Mouse (Mus musculus): Measurements from ENCODE around the gene Med13l. TPM values are rescaled to one million over a fixed set of nuclear protein-coding genes. Genes with fewer than 3 reads are reported as not detected.
A peak's percentile ranks its signal among the peaks of the same experiment; 100 is the strongest.
"Not testable (repeated sequence)": the region's sequence is repeated elsewhere in the genome, so short reads cannot be mapped to it uniquely, and the experiment has no call there.

Med13l gene
- polyA plus RNA-seq, 1 experiment from 2014 or later, result 9.3 TPM

DNA sequence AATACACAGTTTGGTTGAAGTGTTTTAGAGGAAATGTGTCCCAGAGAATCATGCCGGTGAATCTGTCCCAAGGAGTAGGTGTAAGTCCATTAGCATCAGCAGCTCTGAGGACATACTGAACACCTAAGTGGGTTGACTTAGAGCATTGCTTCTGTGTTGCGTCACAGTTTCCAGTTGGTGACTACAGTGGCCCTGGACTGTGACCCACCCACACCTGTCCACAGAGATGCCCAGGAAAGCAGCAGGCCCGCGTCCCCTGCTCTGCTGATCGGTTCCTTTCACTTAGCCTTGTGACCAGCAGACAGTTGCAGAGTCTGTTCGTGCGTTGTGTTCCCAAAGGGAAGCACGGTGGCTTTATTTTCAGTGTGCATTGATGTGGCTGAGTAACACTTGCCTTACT is 92.1 kb downstream of the Med13l start:
- H3K9me3 ChIP-seq, result no peaks in the 10 kb centered on the region
- no peak overlapping the region for H3K4me2 ChIP-seq
- WGBS, result 87% methylated on average over 8 of the region's 8 CpGs
- no peaks in the 10 kb centered on the region for H3K36me3 ChIP-seq
- H3K27me3 ChIP-seq, result no peaks in the 10 kb centered on the region
- H3K4me3 ChIP-seq, result no peak overlapping the region
- no peak overlapping the region for H3K27ac ChIP-seq
- H3K4me1 ChIP-seq, result peaks cover 62% of the 10 kb centered on the region
- no peak for ATAC-seq (ENCODE audit: borderline replicate concordance, extremely low read depth, low FRiP score, low TSS enrichment)
- no peak overlapping the region for H3K9ac ChIP-seq

- not testable (repeated sequence) for H3K4me3 ChIP-seq; H3K9me3 ChIP-seq; H3K9ac ChIP-seq; ATAC-seq (ENCODE audit: borderline replicate concordance, extremely low read depth, low FRiP score, low TSS enrichment); H3K36me3 ChIP-seq; H3K27ac ChIP-seq; H3K4me2 ChIP-seq; H3K27me3 ChIP-seq
- 84% methylated on average over 5 of the region's 5 CpGs for WGBS
- H3K4me1 ChIP-seq, result peaks cover 58% of the 10 kb centered on the region
Observed at GRCm38 (mm10) chr5:118653119-118653518, 92.6 kb downstream of the Med13l start.

DNA sequence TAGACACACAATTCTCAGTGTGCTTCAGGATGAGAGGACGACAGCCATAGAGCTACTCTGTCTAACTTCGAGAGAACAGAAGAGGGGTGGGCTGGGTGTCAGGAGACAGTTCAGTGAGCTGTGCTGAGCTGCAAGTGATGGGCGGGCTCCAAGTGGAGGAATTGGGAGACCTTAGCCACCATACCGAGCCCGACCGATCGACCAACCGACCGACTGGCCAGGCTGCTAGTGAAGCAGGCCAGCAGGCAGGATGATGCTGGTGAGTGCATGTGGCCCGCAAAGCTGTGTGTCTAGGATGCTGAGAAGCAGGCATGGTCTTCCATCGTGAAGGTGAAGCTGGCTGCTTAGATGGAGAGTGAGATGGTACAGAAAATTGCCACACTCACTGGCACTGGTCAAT is 94.1 kb downstream of the Med13l start:
- Histone ChIP-seq H3K4me1 (peaks cover 66% of the 10 kb centered on the region), H3K9me3 (no peaks in the 10 kb centered on the region), H3K4me2 (no peak overlapping the region), H3K27ac (no peak overlapping the region), H3K4me3 (no peak overlapping the region), H3K36me3 (no peaks in the 10 kb centered on the region), H3K9ac (no peak overlapping the region), H3K27me3 (no peaks in the 10 kb centered on the region)
- ATAC-seq (ENCODE audit: borderline replicate concordance, extremely low read depth, low FRiP score, low TSS enrichment), result no peak
- WGBS, result 64% methylated on average over 11 of the region's 11 CpGs

DNA sequence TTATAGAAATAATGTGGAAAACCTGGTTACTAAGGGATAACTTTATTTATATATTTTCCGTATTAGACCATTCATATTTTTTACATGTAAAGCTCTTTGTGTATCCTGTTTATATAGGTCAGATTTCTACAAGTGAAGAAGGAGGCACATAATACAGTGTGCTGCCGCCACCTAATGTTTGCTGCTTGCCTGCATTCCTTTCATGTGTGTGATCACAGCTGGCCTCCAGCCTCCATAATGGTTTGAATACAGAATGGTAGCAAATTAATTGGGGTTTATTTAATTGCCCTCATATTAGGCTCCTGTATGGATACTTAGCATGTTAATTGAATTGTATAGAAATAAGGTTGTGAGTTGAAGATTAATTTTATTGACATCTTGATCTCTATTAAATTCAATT is 94.5 kb downstream of the Med13l start:
- no peak for ATAC-seq (ENCODE audit: borderline replicate concordance, extremely low read depth, low FRiP score, low TSS enrichment)
- Histone ChIP-seq H3K27me3 (no peaks in the 10 kb centered on the region), H3K4me3 (no peak overlapping the region), H3K9me3 (no peaks in the 10 kb centered on the region), H3K4me2 (no peak overlapping the region), H3K9ac (no peak overlapping the region), H3K27ac (no peak overlapping the region), H3K36me3 (no peaks in the 10 kb centered on the region), H3K4me1 (peaks cover 62% of the 10 kb centered on the region)
- WGBS, result 24% methylated on average over 2 of the region's 2 CpGs

DNA sequence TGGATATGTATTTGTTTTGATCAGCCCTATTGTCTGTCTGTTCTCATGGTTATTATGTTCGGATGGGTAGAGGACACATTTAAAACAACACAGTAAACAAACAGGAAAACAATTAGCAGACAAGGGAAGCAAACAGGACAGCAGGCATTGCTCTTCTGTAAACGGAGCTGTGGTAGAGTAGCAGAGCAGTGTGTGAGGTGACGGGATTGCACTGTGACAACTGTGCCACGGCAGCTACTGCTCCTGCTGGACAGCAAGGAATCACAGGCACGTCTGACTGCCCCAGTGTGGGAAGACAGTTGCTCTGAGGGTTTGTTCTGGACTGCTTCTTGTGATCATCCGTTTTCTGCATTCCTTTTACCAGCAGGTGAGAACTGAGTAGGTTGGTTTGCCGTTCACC is 94.9 kb downstream of the Med13l start:
- Histone ChIP-seq H3K9ac (no peak overlapping the region), H3K4me2 (no peak overlapping the region), H3K9me3 (no peaks in the 10 kb centered on the region), H3K4me3 (no peak overlapping the region), H3K36me3 (no peaks in the 10 kb centered on the region), H3K27ac (peak overlapping the region; percentile 49; the same call in 1 of the 2 replicates), H3K4me1 (peaks cover 58% of the 10 kb centered on the region), H3K27me3 (no peaks in the 10 kb centered on the region)
- 41% methylated on average over 7 of the region's 7 CpGs for WGBS
- no peak for ATAC-seq (ENCODE audit: borderline replicate concordance, extremely low read depth, low FRiP score, low TSS enrichment)

GRCm38 (mm10) chr5:118655966-118656365 is 95.5 kb downstream of the Med13l start:
- Histone ChIP-seq H3K9ac (no peak overlapping the region), H3K27me3 (no peaks in the 10 kb centered on the region), H3K36me3 (no peaks in the 10 kb centered on the region), H3K4me1 (peaks cover 52% of the 10 kb centered on the region), H3K9me3 (no peaks in the 10 kb centered on the region), H3K4me3 (no peak overlapping the region), H3K27ac (peak overlapping the region; percentile 49), H3K4me2 (no peak overlapping the region)
- 62% methylated on average over 6 of the region's 6 CpGs for WGBS
- ATAC-seq (ENCODE audit: borderline replicate concordance, extremely low read depth, low FRiP score, low TSS enrichment), result no peak

- no peaks in the 10 kb centered on the region for H3K27me3 ChIP-seq
- 83% methylated on average over 7 of the region's 7 CpGs for WGBS
- H3K9me3 ChIP-seq, result no peaks in the 10 kb centered on the region
- H3K4me2 ChIP-seq, result no peak overlapping the region
- no peak overlapping the region for H3K4me3 ChIP-seq
- peaks cover 46% of the 10 kb centered on the region for H3K4me1 ChIP-seq
- H3K36me3 ChIP-seq, result no peaks in the 10 kb centered on the region
- no peak for ATAC-seq (ENCODE audit: borderline replicate concordance, extremely low read depth, low FRiP score, low TSS enrichment)
- no peak overlapping the region for H3K27ac ChIP-seq
- H3K9ac ChIP-seq, result no peak overlapping the region
Observed at GRCm38 (mm10) chr5:118658256-118658837, 97.9 kb downstream of the Med13l start.

DNA sequence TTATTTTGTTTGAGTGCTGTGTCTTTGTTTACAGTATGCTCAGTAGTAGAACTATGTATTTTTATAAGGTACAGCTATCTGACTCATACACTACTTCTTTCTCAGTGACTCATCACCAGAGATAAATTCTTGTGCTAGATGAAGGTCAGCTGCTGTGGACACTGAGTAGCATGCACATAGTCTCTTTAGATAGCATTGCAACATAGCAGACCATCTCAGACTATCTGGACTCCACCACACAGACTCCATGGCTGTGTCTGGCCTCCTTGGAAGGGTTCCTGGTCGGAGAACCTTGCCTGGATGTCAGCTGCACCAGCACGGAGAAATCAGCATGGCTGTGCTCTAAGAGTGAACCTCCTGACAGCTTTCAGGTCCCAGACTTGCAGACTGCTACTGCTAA is 99.2 kb downstream of the Med13l start:
- H3K27me3 ChIP-seq, result no peaks in the 10 kb centered on the region
- WGBS, result 48% methylated on average over 2 of the region's 2 CpGs
- no peak overlapping the region for H3K9ac ChIP-seq
- H3K36me3 ChIP-seq, result no peaks in the 10 kb centered on the region
- H3K27ac ChIP-seq, result no peak overlapping the region
- no peak overlapping the region for H3K4me2 ChIP-seq
- peak; percentile 33; the same call in 1 of the 2 replicates for ATAC-seq (ENCODE audit: borderline replicate concordance, extremely low read depth, low FRiP score, low TSS enrichment)
- peaks cover 40% of the 10 kb centered on the region for H3K4me1 ChIP-seq
- no peaks in the 10 kb centered on the region for H3K9me3 ChIP-seq
- no peak overlapping the region for H3K4me3 ChIP-seq

GRCm38 (mm10) chr5:118661751-118662150 is 101.3 kb downstream of the Med13l start:
- peaks cover 35% of the 10 kb centered on the region for H3K4me1 ChIP-seq
- no peak overlapping the region for H3K4me2 ChIP-seq
- H3K9me3 ChIP-seq, result no peaks in the 10 kb centered on the region
- no peak for ATAC-seq (ENCODE audit: borderline replicate concordance, extremely low read depth, low FRiP score, low TSS enrichment)
- 49% methylated on average over 5 of the region's 5 CpGs for WGBS
- H3K9ac ChIP-seq, result no peak overlapping the region
- H3K4me3 ChIP-seq, result no peak overlapping the region
- H3K27me3 ChIP-seq, result no peaks in the 10 kb centered on the region
- no peaks in the 10 kb centered on the region for H3K36me3 ChIP-seq
- H3K27ac ChIP-seq, result no peak overlapping the region

GRCm38 (mm10) chr5:118663999-118664398 is 103.5 kb downstream of the Med13l start:
- peak; percentile 53; the same call in 1 of the 2 replicates for ATAC-seq (ENCODE audit: borderline replicate concordance, extremely low read depth, low FRiP score, low TSS enrichment)
- Histone ChIP-seq H3K4me1 (peaks cover 39% of the 10 kb centered on the region), H3K27ac (no peak overlapping the region), H3K9ac (no peak overlapping the region), H3K9me3 (no peaks in the 10 kb centered on the region), H3K27me3 (no peaks in the 10 kb centered on the region), H3K4me2 (no peak overlapping the region), H3K4me3 (no peak overlapping the region), H3K36me3 (no peaks in the 10 kb centered on the region)
- 46% methylated on average over 6 of the region's 6 CpGs for WGBS

DNA sequence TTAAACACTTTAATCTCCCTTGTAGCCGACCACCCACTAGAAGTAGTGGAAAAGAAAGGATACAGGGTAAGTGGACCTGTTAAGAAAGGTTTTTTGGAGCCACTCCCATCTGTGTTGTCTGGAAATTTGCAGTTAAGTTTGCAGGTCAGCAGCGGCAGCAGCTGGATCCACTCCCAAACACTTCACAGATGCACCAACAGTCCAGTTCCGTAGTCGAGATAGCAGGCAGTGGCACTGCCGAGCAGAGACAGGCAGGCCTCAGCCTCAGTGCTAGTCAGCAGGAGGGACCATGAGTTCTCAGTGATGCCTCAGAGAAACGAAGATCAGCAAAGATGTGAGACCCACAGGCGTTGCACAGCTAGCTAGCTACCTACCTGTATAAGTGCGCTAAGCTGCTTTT is 104.5 kb downstream of the Med13l start:
- no peak overlapping the region for H3K4me3 ChIP-seq
- 57% methylated on average over 8 of the region's 8 CpGs for WGBS
- no peak for ATAC-seq (ENCODE audit: borderline replicate concordance, extremely low read depth, low FRiP score, low TSS enrichment)

DNA sequence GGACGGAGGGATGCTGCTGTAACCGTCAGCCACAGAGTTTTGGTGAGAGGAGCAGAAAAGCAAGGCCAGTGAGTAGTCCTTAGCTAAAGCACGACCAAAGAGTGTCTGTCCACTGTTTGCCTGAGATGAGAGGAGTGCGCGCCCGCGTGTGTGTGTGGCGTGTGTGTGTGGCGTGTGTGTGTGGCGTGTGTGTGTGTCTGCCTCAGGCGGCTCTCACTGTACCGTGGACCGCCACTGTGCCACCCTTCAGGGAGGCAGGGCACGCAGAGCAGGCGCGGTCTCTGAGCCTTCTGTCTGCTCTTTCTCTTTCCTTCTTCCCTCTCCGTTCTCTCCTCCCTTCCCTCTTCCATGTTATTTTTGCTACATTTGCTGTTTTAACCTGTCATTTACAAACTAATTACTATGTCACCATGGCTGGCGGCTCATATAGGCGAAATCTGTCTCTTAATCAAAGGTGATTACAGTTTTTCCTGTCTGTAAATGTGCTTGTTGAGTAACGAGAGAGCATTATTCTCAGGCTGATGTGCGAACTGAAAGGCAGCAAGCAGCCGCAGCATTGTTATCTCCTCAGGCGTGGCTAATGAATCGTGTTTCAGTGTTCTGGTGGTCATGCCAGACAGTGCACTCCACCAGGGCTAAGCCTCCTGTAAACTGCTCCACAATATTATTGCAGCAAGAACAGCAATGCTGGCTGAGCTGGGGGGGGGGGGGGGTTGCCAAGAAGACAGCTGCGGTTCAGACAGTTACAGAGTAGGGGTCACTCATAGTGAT is 106.1 kb downstream of the Med13l start:
- no peaks in the 10 kb centered on the region for H3K27me3 ChIP-seq
- H3K4me3 ChIP-seq, result no peak overlapping the region
- H3K9ac ChIP-seq, result no peak overlapping the region
- H3K9me3 ChIP-seq, result no peaks in the 10 kb centered on the region
- peaks cover 38% of the 10 kb centered on the region for H3K4me1 ChIP-seq
- no peak for ATAC-seq (ENCODE audit: borderline replicate concordance, extremely low read depth, low FRiP score, low TSS enrichment)
- H3K4me2 ChIP-seq, result no peak overlapping the region
- WGBS, result 62% methylated on average over 25 of the region's 25 CpGs
- H3K27ac ChIP-seq, result no peak overlapping the region
- H3K36me3 ChIP-seq, result no peaks in the 10 kb centered on the region

More for the DNA sequence above, 104.5 kb downstream of the Med13l start:
- Histone ChIP-seq H3K27ac (no peak overlapping the region), H3K27me3 (no peaks in the 10 kb centered on the region), H3K9me3 (no peaks in the 10 kb centered on the region), H3K4me1 (peaks cover 38% of the 10 kb centered on the region), H3K4me2 (no peak overlapping the region), H3K9ac (no peak overlapping the region), H3K36me3 (no peaks in the 10 kb centered on the region)

Measured in lung, embryonic 15.5 days (tissue).